Mouse (Mus musculus): Measurements from ENCODE around the gene Apbb1ip.

Apbb1ip gene

GRCm38 (mm10) chr2:22773549-22774180 lies at the start of gene Apbb1ip:
Apbb1ip (plus strand) TSS chr2:22774094.
- peak; percentile 88 for DNase-seq (ENCODE audit: low read depth)

DNA sequence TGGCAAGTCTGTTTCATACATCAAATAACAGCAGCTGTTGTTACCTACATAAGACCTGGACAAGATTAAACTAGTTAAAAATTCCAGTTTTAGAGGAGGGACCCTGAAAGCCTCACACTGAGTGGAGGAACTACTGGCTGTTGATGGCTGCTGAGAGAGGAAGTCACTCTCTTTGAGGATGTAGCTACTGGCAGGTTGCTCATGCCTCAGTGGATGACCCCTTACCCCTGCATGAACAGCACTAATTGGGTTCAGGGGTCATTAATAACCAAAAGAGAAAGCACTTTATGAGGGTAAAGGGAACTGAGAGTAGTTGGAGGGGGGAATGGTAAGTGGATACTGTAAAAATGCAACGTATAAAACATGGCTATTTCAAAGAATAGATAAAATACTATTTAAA lies 46.8 kb upstream of the Apbb1ip start:
- DNase-seq (ENCODE audit: low read depth): no peak

GRCm38 (mm10) chr2:22736134-22736533 lies 37.8 kb upstream of the Apbb1ip start:
- DNase-seq (ENCODE audit: low read depth): no peak

- peak; percentile 65 for DNase-seq (ENCODE audit: low read depth)
These were observed 34.5 kb upstream of the Apbb1ip start for GRCm38 (mm10) chr2:22739369-22739768.

- peak; percentile 43 for DNase-seq (ENCODE audit: low read depth)
These were observed 33.5 kb upstream of the Apbb1ip start for GRCm38 (mm10) chr2:22740441-22740840.

GRCm38 (mm10) chr2:22741222-22741621 lies 32.7 kb upstream of the Apbb1ip start:
- DNase-seq (ENCODE audit: low read depth): peak; percentile 62

DNA sequence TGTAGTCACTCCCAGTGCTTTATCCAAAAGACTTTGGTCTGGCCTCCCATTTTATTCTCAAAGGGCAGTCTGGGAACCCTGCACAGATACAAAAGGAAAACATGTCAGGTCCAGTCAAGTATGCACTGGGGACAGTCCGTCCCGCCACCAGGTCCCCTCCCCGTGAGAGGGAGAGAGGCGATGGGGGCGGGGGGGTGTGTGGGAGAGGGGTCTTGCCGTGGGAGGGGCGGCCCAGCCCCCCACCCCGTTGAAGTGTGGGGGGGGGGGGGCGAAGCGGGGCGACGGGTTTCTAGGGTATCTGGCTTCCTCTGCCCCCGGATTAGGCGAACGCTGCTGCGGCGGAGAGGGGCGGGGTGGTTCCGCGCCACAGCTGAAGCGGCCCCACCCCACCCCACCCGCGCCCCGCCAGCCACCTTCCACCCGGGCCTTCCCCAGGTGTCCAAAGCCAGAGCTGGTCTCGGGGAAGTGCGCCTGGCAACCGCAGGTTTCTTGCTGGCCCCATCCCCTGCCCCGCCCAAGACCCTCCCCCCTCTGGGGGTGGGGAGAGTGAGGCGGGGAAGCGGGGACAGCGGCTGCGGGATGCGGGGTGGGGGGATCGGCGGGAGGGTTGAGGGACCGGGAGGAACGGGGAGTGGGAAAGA lies 29.7 kb upstream of the Apbb1ip start:
- no peak for DNase-seq (ENCODE audit: low read depth)

DNA sequence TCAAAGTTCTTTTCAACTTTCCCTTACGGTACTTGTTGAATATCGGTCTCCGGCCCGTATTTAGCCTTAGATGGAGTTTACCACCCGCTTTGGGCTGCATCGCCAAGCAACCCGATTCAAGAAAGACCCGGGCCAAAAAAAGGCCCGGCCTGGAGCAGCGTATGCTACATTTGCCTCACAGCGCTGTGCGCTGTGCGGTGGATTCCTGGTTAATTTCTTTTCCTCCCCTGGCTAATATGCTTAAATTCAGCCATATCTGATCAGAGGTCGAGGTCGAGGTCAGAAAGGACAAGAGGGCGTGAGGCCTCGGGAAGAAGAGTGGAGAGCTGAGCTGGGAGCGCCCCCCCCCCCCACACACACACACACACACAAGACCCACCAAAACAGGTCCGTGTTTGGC lies 29.0 kb upstream of the Apbb1ip start:
- DNase-seq (ENCODE audit: low read depth): peak; percentile 62

- DNase-seq (ENCODE audit: low read depth): peak; percentile 71
These were observed 27.1 kb upstream of the Apbb1ip start for GRCm38 (mm10) chr2:22746785-22747184.

- no peak for DNase-seq (ENCODE audit: low read depth)
These were observed 26.0 kb upstream of the Apbb1ip start for GRCm38 (mm10) chr2:22747941-22748340.

DNA sequence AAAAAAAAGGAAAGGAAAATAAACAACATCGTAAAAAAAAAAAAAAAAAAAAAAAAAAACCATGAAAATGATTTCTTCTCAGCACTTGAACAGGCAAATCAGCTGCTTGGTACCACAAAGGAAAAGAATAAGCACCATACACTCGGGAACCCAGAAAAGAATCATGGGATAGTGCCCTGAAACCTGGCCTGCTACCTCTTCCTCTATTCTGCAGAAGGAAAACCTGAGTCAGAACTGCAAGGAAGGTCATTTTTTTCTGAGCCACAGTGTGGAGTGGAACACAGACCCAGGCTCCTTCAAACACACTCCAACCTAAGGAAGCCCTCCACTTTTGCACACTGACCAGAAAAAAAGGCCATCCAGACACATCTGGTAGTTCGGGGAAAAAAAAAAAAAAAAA lies 24.1 kb upstream of the Apbb1ip start:
- DNase-seq (ENCODE audit: low read depth): peak; percentile 49

GRCm38 (mm10) chr2:22752492-22752891 lies 21.4 kb upstream of the Apbb1ip start:
- peak; percentile 76 for DNase-seq (ENCODE audit: low read depth)

DNA sequence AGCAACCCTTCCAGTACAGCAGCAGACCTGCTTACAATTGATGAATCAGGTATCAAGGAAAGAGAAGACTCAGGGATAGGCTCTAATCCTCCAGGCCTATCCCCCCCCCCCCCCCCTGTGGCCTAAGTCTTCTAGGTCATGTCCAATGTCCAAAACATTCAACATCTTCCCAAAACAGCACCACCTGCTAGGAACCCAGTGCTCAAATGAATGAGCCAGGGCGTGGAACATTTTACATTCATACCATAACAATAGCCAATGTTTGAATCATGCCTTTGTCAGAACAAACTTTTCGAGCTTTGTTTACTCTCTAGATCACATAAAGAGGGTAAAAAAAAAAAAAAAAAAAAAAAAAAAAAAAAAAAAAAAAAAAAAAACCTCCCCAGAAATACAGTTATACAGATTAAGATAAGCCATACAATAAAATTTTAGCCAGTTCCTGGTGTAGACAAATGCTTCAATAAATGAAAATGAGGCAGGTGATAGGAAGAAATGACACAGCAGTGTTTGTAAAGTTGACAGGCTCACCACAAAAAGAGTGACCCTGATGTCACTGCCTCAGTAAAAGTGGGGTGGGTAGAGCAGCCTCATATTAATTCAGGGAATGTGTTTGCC lies 20.3 kb upstream of the Apbb1ip start:
- DNase-seq (ENCODE audit: low read depth): no peak

DNA sequence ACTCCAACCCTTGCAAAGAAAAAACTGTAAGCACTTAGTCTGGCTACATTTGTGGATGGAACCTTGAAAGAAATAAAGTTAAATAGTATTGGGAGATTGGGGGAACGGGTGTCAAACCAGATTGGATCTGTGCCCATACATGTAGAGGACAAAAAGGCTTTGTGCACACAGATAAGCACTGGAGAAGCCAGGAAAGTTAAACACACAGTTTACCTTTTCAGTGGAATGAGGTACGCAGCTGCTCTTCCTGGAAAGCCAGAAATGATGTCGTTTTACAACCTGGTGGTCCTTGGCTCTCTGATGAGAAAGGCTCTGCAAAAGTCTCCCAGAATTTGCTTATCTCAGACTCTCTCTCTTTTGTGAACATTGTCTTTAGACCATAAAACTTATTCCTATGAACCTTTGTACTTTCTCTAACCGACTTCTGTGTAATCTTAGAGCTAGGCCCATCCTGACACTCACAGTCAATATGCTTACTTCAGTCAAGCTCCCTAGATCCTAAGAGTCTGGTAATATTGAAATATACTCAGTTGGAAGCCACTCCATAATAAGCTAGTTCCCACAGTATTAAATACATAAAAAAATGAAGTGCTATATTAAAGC lies 19.6 kb upstream of the Apbb1ip start:
- DNase-seq (ENCODE audit: low read depth): no peak

DNA sequence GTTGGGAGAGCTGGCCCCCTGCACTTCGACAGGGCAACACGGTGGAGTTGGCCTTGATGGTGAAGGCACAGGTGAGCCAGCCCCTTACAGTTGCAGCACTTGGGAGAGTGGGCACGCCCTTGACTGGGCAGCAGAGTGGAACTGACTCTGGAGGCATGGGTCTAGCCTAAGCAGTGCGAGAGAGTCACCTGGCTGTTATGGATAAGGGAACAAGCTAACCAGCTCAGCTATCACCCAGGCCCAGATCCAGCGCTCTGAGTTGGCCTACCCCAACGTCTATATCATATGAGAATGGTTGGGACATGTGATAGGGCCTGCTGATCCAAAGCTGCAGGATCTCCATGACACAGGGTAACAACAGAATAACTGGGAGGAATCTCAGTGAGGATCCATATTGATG lies 18.3 kb upstream of the Apbb1ip start:
- no peak for DNase-seq (ENCODE audit: low read depth)

DNA sequence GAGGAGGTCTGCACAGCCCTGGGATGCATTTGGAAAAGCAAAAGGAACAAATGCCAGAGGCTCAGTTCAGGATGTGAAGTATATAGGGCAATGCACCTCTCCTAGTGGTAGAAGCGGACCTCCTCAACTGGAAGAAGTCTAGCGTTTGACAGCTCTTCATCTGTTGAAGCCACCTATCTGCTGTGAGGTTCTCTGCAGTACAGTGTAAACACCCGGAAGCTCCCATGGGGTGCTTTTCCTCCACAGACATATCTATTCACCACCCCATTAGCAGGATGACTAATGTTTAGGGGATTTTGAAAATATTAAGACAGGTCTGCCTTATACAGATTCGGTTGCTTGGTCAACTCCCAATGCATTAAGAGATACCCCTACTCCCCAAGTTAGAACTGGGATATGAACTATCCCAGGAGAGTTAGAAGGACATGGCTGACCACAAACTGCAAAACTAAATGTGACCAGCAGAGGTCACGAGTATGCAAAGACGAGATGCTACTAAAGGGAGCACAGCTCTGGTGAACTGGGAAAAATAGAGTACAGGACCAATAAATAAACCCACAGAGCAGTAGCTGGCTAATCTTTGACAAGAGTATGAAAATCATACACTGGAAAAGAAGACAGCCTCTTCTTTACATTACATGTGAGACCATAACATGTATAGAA lies 15.5 kb upstream of the Apbb1ip start:
- DNase-seq (ENCODE audit: low read depth): peak; percentile 76

DNA sequence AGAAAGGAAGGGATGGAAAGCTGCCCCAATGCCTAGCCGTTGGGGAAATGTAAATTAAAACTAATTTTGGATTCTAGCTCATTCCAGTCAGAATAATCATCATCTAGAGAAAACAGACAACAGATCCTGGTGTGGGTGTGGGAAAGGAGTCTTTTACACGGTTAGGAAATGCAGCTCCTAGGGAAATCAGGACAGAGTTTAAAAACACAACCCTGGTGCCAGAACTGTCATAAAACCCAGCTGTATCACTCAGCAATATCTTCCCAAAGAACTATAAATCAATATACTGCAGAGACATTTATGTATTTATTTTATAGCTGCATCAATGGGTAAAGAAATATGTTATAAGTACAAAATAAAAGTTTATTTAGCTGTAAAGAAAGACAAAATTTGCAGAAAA lies 13.4 kb upstream of the Apbb1ip start:
- DNase-seq (ENCODE audit: low read depth): no peak

DNA sequence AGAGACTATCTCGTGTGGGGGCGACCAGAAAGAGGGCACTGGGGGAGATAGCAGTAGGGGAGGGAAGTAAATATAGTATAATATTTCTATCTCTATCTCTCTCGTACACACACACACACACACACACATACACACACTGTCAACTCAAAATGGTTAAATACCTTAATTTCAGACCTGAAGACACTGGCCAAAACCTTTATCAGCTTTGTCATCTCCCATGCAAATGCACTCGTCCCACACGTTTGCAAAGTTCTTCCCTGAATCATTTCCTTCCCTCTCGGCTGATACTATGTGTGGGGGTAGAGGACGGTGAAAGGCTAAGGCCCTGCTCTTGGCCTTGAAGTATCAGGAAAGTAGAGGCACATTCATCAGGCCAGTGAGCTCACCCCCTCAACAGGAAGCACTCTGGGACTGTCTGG lies 12.8 kb upstream of the Apbb1ip start:
- peak; percentile 91 for DNase-seq (ENCODE audit: low read depth)

- no peak for DNase-seq (ENCODE audit: low read depth)
These were observed 9.0 kb upstream of the Apbb1ip start for GRCm38 (mm10) chr2:22764774-22765387.

DNA sequence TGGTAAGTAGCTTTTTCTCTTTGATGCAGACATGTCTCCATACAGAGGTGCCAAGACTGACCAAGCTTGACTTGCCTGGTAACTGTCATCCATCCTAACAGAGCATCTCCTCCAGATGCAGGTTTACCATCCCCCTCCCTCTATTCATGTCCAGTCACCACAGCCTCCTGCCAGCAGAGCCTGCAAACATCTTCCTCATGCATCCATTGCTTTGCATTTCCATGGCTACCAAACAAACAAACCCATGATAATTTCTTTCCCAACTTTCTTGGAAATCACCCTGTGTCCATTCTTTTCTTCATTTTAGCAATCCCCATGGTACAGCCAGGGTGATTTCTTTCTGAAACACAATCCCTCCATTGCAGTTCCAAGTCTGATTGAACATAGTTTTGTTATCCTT lies 2.6 kb upstream of the Apbb1ip start:
- no peak for DNase-seq (ENCODE audit: low read depth)

DNA sequence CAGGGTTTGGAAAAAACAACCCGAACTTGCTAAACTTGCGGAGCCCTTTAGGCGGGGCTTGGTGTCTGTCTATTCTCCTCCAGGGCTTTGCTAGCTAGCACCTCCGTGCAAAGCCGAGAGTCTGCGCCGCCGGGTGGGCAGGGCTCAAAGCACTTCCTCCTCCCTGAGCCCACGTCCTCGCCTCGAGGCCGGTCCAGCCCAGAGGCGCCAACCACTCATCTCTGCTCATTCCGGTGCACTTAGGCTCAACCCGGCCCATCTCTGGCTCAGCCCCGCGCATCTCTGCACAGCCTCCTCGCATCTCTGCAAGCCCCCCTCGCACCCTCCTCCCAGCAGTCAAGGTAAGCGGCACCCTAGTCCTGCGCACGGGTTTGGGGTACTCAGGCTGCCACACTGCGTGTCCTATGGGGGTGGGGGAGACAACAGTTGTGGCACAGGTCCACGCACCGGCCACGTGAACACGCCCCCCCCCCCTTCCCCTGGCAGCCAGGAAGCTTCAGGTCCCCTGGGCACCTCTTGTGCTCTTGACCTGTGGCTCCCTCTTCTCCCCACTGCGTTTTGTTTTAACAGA lies 372 bp downstream of the Apbb1ip start:
- peak; percentile 93 for DNase-seq (ENCODE audit: low read depth)

DNA sequence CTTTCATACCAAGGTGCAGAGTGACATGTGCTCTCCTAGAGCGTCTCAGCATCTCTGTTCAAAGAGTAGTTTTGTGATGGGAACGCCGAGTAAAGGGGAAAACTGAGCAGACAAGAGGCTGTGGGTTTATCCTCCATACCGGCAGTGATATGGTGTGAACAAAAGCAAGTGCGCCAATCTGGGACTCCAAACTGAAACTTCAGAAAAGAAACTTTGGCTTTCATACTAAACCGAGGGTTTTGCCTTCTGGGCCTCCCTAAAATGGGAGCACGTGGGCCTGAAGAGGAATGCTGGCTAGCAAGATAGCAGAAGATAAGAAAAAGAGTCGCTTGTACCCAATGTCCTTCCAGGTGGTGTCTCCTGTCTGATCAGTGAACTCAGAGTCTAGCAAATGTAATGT lies 1.3 kb downstream of the Apbb1ip start:
- DNase-seq (ENCODE audit: low read depth): peak; percentile 57

Data from 416B (cell line).